Mouse (Mus musculus) cortical plate, adult 2 months (tissue): Measurements from ENCODE around the gene Ninj1.

ENCODE experiments used
- CTCF ChIP-seq: fragments of 200-500 bp; IDR thresholded peaks from 2 replicates; pipeline ENCODE4 v1.5.1; 2011; ENCODE audit warnings: mild to moderate bottlenecking, control low read depth, low read length; ENCODE audit not compliant: insufficient read depth; ENCODE audit errors: extremely low read depth
- POLR2A ChIP-seq: fragments of 200-500 bp; IDR thresholded peaks from 2 replicates; pipeline ENCODE4 v1.6.1; 2011; ENCODE audit warnings: mild to moderate bottlenecking, low read length, control low read depth; ENCODE audit not compliant: insufficient read depth; ENCODE audit errors: extremely low read depth

DNA sequence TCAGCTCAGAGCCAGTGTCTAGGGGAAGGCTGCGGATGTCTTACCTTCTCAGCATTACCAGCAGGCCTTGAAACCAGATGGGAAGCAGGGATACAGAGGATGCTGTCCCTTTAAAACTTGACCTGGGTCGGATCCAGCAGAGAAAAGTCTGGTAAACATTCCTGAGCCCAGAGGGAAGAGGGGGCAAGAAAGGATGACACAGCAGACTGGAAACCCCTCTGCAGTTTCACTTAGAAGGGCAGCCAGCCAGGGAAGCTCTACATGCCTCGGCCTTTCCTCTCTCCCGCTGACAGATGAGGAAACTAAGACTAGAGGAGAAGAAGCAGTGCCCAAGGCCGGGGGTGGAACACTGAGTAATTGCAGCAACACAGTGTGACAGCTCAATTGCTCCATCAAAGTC lies 3.6 kb upstream of the Ninj1 start:
- TF ChIP-seq POLR2A: no peak
- TF ChIP-seq CTCF: no peak
